9 mouse cellular contexts compared by ENCODE assay signal in genomic region chr7:25628323-25628620, GRCm38 (mm10). TPM values are rescaled to one million over a fixed set of nuclear protein-coding genes. Genes with fewer than 3 reads are reported as not detected.
DNase-seq lines count a peak whose midpoint lies in the region; ATAC-seq and TF ChIP-seq lines count a peak whose summit lies in the region.
"Had no signal": no experiment of that assay in that cellular context is flagged by ENCODE, and none has a peak within 500 bp of the region (broad histone marks: within the 10 kb centered on the region; RNA-seq: fewer than 3 reads in every experiment).

No protein-coding gene starts in this region.

- peak overlapping the region; percentile 48; the same call in 1 of the 2 replicates for H3K4me3 ChIP-seq in forebrain, embryonic 10.5 days
- no peak overlapping the region for H3K4me3 ChIP-seq in forebrain, embryonic 11.5 days (ENCODE audit: low read depth, low read length)
- no peak overlapping the region for H3K4me3 ChIP-seq in midbrain, embryonic 12.5 days
- H3K4me3 ChIP-seq in midbrain, postnatal 0 days (ENCODE audit: low read depth, low read length) = no peak overlapping the region
- peak overlapping the region; percentile 31 for H3K4me3 ChIP-seq in kidney, postnatal 0 days (replicated peaks; ENCODE audit: low read depth, low read length)
- peak overlapping the region; percentile 73 for H3K4me3 ChIP-seq in small intestine, adult 2 months (ENCODE audit: low read depth, low read length)

- H3K4me2 ChIP-seq in forebrain, embryonic 11.5 days (ENCODE audit: low read depth, low read length, severe bottlenecking) = no peak overlapping the region
- no peak overlapping the region for H3K4me2 ChIP-seq in midbrain, embryonic 12.5 days (replicated peaks)
- H3K4me2 ChIP-seq in midbrain, postnatal 0 days (ENCODE audit: low read depth, low read length, poor library complexity, severe bottlenecking) = no peak overlapping the region
- H3K4me2 ChIP-seq in kidney, postnatal 0 days (ENCODE audit: low read length) = peak overlapping the region; percentile 55

- no peaks in the 10 kb centered on the region for H3K9me3 ChIP-seq in forebrain, embryonic 10.5 days
- H3K9me3 ChIP-seq in forebrain, embryonic 11.5 days (ENCODE audit: control insufficient read depth, low read length) = no peaks in the 10 kb centered on the region
- H3K9me3 ChIP-seq in midbrain, embryonic 12.5 days = no peaks in the 10 kb centered on the region
- no peaks in the 10 kb centered on the region for H3K9me3 ChIP-seq in midbrain, postnatal 0 days (ENCODE audit: low read length)
- no peaks in the 10 kb centered on the region for H3K9me3 ChIP-seq in kidney, postnatal 0 days (replicated peaks; ENCODE audit: low read length)

- 70% methylated on average over 8 of the region's 8 CpGs for WGBS in forebrain, embryonic 10.5 days
- 63% methylated on average over 8 of the region's 8 CpGs for WGBS in forebrain, embryonic 11.5 days
- 55% methylated on average over 8 of the region's 8 CpGs for WGBS in midbrain, embryonic 12.5 days
- WGBS in midbrain, postnatal 0 days = 72% methylated on average over 8 of the region's 8 CpGs
- WGBS in kidney, postnatal 0 days = 59% methylated on average over 8 of the region's 8 CpGs
- WGBS in small intestine, adult 2 months = 73% methylated on average over 8 of the region's 8 CpGs

- peaks cover 36% of the 10 kb centered on the region for H3K36me3 ChIP-seq in forebrain, embryonic 10.5 days (replicated peaks)
- no peaks in the 10 kb centered on the region for H3K36me3 ChIP-seq in forebrain, embryonic 11.5 days (ENCODE audit: control insufficient read depth, insufficient read depth, low read length)
- H3K36me3 ChIP-seq in midbrain, embryonic 12.5 days = peaks cover 39% of the 10 kb centered on the region
- peaks cover 50% of the 10 kb centered on the region for H3K36me3 ChIP-seq in midbrain, postnatal 0 days (ENCODE audit: insufficient read depth, low read length)
- peaks cover 31% of the 10 kb centered on the region; the same call in 1 of the 2 replicates for H3K36me3 ChIP-seq in kidney, postnatal 0 days (ENCODE audit: insufficient read depth, low read length)
- H3K36me3 ChIP-seq in small intestine, adult 2 months (ENCODE audit: control insufficient read depth, insufficient read depth, low read length) = peaks cover 26% of the 10 kb centered on the region

- TF ChIP-seq CTCF in midbrain, postnatal 0 days (IDR thresholded peaks at IDR 0.05) = no peak
- TF ChIP-seq CTCF in kidney, postnatal 0 days (IDR thresholded peaks at IDR 0.05; ENCODE audit: low read depth) = no peak
- no peak for TF ChIP-seq CTCF in small intestine, adult 2 months (IDR thresholded peaks at IDR 0.05; ENCODE audit: extremely low read depth, insufficient read length, insufficient replicate concordance, low read depth, low read length)

- H3K27me3 ChIP-seq in forebrain, embryonic 10.5 days (ENCODE audit: poor library complexity, severe bottlenecking) = peaks cover 33% of the 10 kb centered on the region
- 0 out of 2 replicates have a peak, but pooled peaks cover 3% of the 10 kb centered on the region for H3K27me3 ChIP-seq in forebrain, embryonic 11.5 days (ENCODE audit: control insufficient read depth, insufficient read depth, low read length)
- H3K27me3 ChIP-seq in midbrain, embryonic 12.5 days = peaks cover 26% of the 10 kb centered on the region
- peaks cover 13% of the 10 kb centered on the region for H3K27me3 ChIP-seq in midbrain, postnatal 0 days (ENCODE audit: insufficient read depth, low read length)
- H3K27me3 ChIP-seq in kidney, postnatal 0 days (ENCODE audit: insufficient read depth, low read length) = no peaks in the 10 kb centered on the region
- no peaks in the 10 kb centered on the region for H3K27me3 ChIP-seq in small intestine, adult 2 months (ENCODE audit: control insufficient read depth, insufficient read depth, low read length)

- H3K4me1 ChIP-seq in forebrain, embryonic 10.5 days = peaks cover 17% of the 10 kb centered on the region
- peaks cover 7% of the 10 kb centered on the region; the same call in 1 of the 2 replicates for H3K4me1 ChIP-seq in forebrain, embryonic 11.5 days (replicated peaks; ENCODE audit: control insufficient read depth, insufficient read depth, low read length)
- peaks cover 9% of the 10 kb centered on the region for H3K4me1 ChIP-seq in midbrain, embryonic 12.5 days
- H3K4me1 ChIP-seq in midbrain, postnatal 0 days (ENCODE audit: insufficient read depth, low read length) = no peaks in the 10 kb centered on the region
- 0 out of 2 replicates have a peak, but pooled peaks cover 8% of the 10 kb centered on the region for H3K4me1 ChIP-seq in kidney, postnatal 0 days (replicated peaks; ENCODE audit: insufficient read depth, low read length)
- H3K4me1 ChIP-seq in small intestine, adult 2 months (ENCODE audit: control insufficient read depth, insufficient read depth, insufficient read length, low read length) = peaks cover 17% of the 10 kb centered on the region

- no peak for DNase-seq in forebrain, embryonic 10.5 days (ENCODE audit: extremely low spot score, low spot score)
- DNase-seq in forebrain, embryonic 11.5 days (ENCODE audit: low spot score) = no peak
- no peak for DNase-seq in midbrain, postnatal 0 days (ENCODE audit: low spot score)
- DNase-seq in kidney, postnatal 0 days (ENCODE audit: low spot score) = no peak
- no peak for DNase-seq in B cell, adult 2 months
- DNase-seq in retina, postnatal 1 day = no peak

- H3K9ac ChIP-seq in forebrain, embryonic 11.5 days (ENCODE audit: low read length) = no peak overlapping the region
- H3K9ac ChIP-seq in midbrain, embryonic 12.5 days (replicated peaks) = 0 out of 2 replicates have a peak overlapping the region, but pooled peaks have one; percentile 15
- no peak overlapping the region for H3K9ac ChIP-seq in midbrain, postnatal 0 days (replicated peaks; ENCODE audit: low read length, poor library complexity, severe bottlenecking)
- H3K9ac ChIP-seq in kidney, postnatal 0 days (ENCODE audit: low read depth, low read length) = peak overlapping the region; percentile 43; the same call in 1 of the 2 replicates

- TF ChIP-seq POLR2A in small intestine, adult 2 months (IDR thresholded peaks at IDR 0.05; ENCODE audit: low read depth, low read length) = no peak

- no peak for ATAC-seq in forebrain, embryonic 11.5 days (replicated peaks; ENCODE audit: low FRiP score)
- ATAC-seq in midbrain, embryonic 12.5 days (ENCODE audit: low FRiP score, low read depth) = no peak
- no peak for ATAC-seq in midbrain, postnatal 0 days (ENCODE audit: low FRiP score)
- ATAC-seq in kidney, postnatal 0 days (replicated peaks; ENCODE audit: low FRiP score, low read depth) = no peak
- ATAC-seq: hindbrain, embryonic 16.5 days had no signal

- H3K27ac ChIP-seq in forebrain, embryonic 10.5 days = no peak overlapping the region
- H3K27ac ChIP-seq in forebrain, embryonic 11.5 days (ENCODE audit: low read depth, low read length) = no peak overlapping the region
- no peak overlapping the region for H3K27ac ChIP-seq in midbrain, embryonic 12.5 days (replicated peaks)
- no peak overlapping the region for H3K27ac ChIP-seq in midbrain, postnatal 0 days (ENCODE audit: low read depth, low read length)
- H3K27ac ChIP-seq in kidney, postnatal 0 days = no peak overlapping the region
- no peak overlapping the region for H3K27ac ChIP-seq in small intestine, adult 2 months (ENCODE audit: insufficient read depth, low read depth, low read length)

RNA-seq across cellular contexts. Expression of gene B3gnt8, which starts 1.8 kb away (rescaled TPM):
- 0.79 and 1.1 TPM in 2 replicates for polyA plus RNA-seq in forebrain, embryonic 10.5 days (2016; fragmentation: Nextera tagmentation; extraction: Ambion mirVana)
- 0.29 and 0.99 TPM in 2 replicates for polyA plus RNA-seq in forebrain, embryonic 11.5 days (2014; fragmentation: Nextera tagmentation; extraction: Ambion mirVana)
- 0.71 and 1.3 TPM in 2 replicates for polyA plus RNA-seq in midbrain, embryonic 12.5 days (2016; fragmentation: Nextera tagmentation; extraction: Ambion mirVana)
- total RNA-seq in midbrain, postnatal 0 days (2014; rRNA removed) = 0.80 and 1.4 TPM in 2 replicates
- polyA plus RNA-seq in midbrain, postnatal 0 days (2015; fragmentation: Nextera tagmentation; extraction: Ambion mirVana) = 0.62 and 0.97 TPM in 2 replicates
- polyA plus RNA-seq in kidney, postnatal 0 days (2015; fragmentation: Nextera tagmentation; extraction: Ambion mirVana) = 9.3 and 11.4 TPM in 2 replicates
- 4.7 and 8.2 TPM in 2 replicates for polyA plus RNA-seq in small intestine, adult 2 months (2012; rRNA removed)

RNA-seq across cellular contexts. Expression of gene Dmac2, which starts 9.1 kb away (rescaled TPM):
- 26.9 and 27.0 TPM in 2 replicates for polyA plus RNA-seq in forebrain, embryonic 10.5 days (2016; fragmentation: Nextera tagmentation; extraction: Ambion mirVana)
- polyA plus RNA-seq in forebrain, embryonic 11.5 days (2014; fragmentation: Nextera tagmentation; extraction: Ambion mirVana) = 22.2 and 23.4 TPM in 2 replicates
- 26.3 and 26.5 TPM in 2 replicates for polyA plus RNA-seq in midbrain, embryonic 12.5 days (2016; fragmentation: Nextera tagmentation; extraction: Ambion mirVana)
- total RNA-seq in midbrain, postnatal 0 days (2014; rRNA removed) = 54.3 and 58.1 TPM in 2 replicates
- polyA plus RNA-seq in midbrain, postnatal 0 days (2015; fragmentation: Nextera tagmentation; extraction: Ambion mirVana) = 47.5 and 50.6 TPM in 2 replicates
- polyA plus RNA-seq in kidney, postnatal 0 days (2015; fragmentation: Nextera tagmentation; extraction: Ambion mirVana) = 68.6 and 68.9 TPM in 2 replicates
- polyA plus RNA-seq in small intestine, adult 2 months (2012; rRNA removed) = 47.3 and 74.8 TPM in 2 replicates

RNA-seq across cellular contexts. Expression of gene Erich4, which starts 12.6 kb away (rescaled TPM):
- not detected in 2 replicates for polyA plus RNA-seq in forebrain, embryonic 10.5 days (2016; fragmentation: Nextera tagmentation; extraction: Ambion mirVana)
- polyA plus RNA-seq in forebrain, embryonic 11.5 days (2014; fragmentation: Nextera tagmentation; extraction: Ambion mirVana) = not detected in 2 replicates
- not detected in 2 replicates for polyA plus RNA-seq in midbrain, embryonic 12.5 days (2016; fragmentation: Nextera tagmentation; extraction: Ambion mirVana)
- not detected in 2 replicates for total RNA-seq in midbrain, postnatal 0 days (2014; rRNA removed)
- polyA plus RNA-seq in midbrain, postnatal 0 days (2015; fragmentation: Nextera tagmentation; extraction: Ambion mirVana) = not detected in 2 replicates
- 10.1 and 11.2 TPM in 2 replicates for polyA plus RNA-seq in kidney, postnatal 0 days (2015; fragmentation: Nextera tagmentation; extraction: Ambion mirVana)
- 12.6 and 36.8 TPM in 2 replicates for polyA plus RNA-seq in small intestine, adult 2 months (2012; rRNA removed)
- polyA plus RNA-seq: hindbrain, embryonic 16.5 days had no signal

RNA-seq across cellular contexts. Expression of gene Bckdha, which starts 30.5 kb away (rescaled TPM):
- polyA plus RNA-seq in forebrain, embryonic 10.5 days (2016; fragmentation: Nextera tagmentation; extraction: Ambion mirVana) = 42.5 and 44.0 TPM in 2 replicates
- polyA plus RNA-seq in forebrain, embryonic 11.5 days (2014; fragmentation: Nextera tagmentation; extraction: Ambion mirVana) = 30.5 and 38.0 TPM in 2 replicates
- polyA plus RNA-seq in midbrain, embryonic 12.5 days (2016; fragmentation: Nextera tagmentation; extraction: Ambion mirVana) = 38.4 and 43.4 TPM in 2 replicates
- total RNA-seq in midbrain, postnatal 0 days (2014; rRNA removed) = 64.9 and 78.2 TPM in 2 replicates
- polyA plus RNA-seq in midbrain, postnatal 0 days (2015; fragmentation: Nextera tagmentation; extraction: Ambion mirVana) = 40.7 and 50.9 TPM in 2 replicates
- 90.1 and 96.3 TPM in 2 replicates for polyA plus RNA-seq in kidney, postnatal 0 days (2015; fragmentation: Nextera tagmentation; extraction: Ambion mirVana)
- 75.8 and 98.5 TPM in 2 replicates for polyA plus RNA-seq in small intestine, adult 2 months (2012; rRNA removed)

RNA-seq across cellular contexts. Expression of gene Exosc5, which starts 30.7 kb away (rescaled TPM):
- 81.0 and 82.1 TPM in 2 replicates for polyA plus RNA-seq in forebrain, embryonic 10.5 days (2016; fragmentation: Nextera tagmentation; extraction: Ambion mirVana)
- 52.2 and 56.4 TPM in 2 replicates for polyA plus RNA-seq in forebrain, embryonic 11.5 days (2014; fragmentation: Nextera tagmentation; extraction: Ambion mirVana)
- polyA plus RNA-seq in midbrain, embryonic 12.5 days (2016; fragmentation: Nextera tagmentation; extraction: Ambion mirVana) = 49.1 and 50.1 TPM in 2 replicates
- total RNA-seq in midbrain, postnatal 0 days (2014; rRNA removed) = 19.7 and 29.4 TPM in 2 replicates
- 27.3 and 29.5 TPM in 2 replicates for polyA plus RNA-seq in midbrain, postnatal 0 days (2015; fragmentation: Nextera tagmentation; extraction: Ambion mirVana)
- 76.8 and 78.6 TPM in 2 replicates for polyA plus RNA-seq in kidney, postnatal 0 days (2015; fragmentation: Nextera tagmentation; extraction: Ambion mirVana)
- polyA plus RNA-seq in small intestine, adult 2 months (2012; rRNA removed) = 31.7 and 64.7 TPM in 2 replicates

Comparison
In these comparisons a context has a peak if more than half of its experiments do, and no peak if none do; other contexts are left out.
1. H3K4me3 ChIP-seq: peak in forebrain, embryonic 10.5 days (single experiment), kidney, postnatal 0 days (single experiment) and small intestine, adult 2 months (single experiment); none in forebrain, embryonic 11.5 days (single experiment), midbrain, embryonic 12.5 days (single experiment) and midbrain, postnatal 0 days (single experiment).
2. H3K9ac ChIP-seq: peak in midbrain, embryonic 12.5 days (single experiment) and kidney, postnatal 0 days (single experiment); none in forebrain, embryonic 11.5 days (single experiment) and midbrain, postnatal 0 days (single experiment).
3. RNA of gene Erich4, which starts 12.6 kb away (polyA plus RNA-seq): 12.6 to 36.8 TPM in small intestine, adult 2 months and 10.1 to 11.2 TPM in kidney, postnatal 0 days; not detected in forebrain, embryonic 11.5 days, not detected in forebrain, embryonic 10.5 days, not detected in midbrain, embryonic 12.5 days and not detected in midbrain, postnatal 0 days; every median in the first group is over 10 times any median in the second.